Mouse (Mus musculus): Measurements from ENCODE around the gene Fblim1. TPM values are rescaled to one million over a fixed set of nuclear protein-coding genes. Genes with fewer than 3 reads are reported as not detected.

Fblim1 gene
- total and polyA plus RNA-seq, 2 experiments from 2014 or later = 57.5 to 61.5 TPM

DNA sequence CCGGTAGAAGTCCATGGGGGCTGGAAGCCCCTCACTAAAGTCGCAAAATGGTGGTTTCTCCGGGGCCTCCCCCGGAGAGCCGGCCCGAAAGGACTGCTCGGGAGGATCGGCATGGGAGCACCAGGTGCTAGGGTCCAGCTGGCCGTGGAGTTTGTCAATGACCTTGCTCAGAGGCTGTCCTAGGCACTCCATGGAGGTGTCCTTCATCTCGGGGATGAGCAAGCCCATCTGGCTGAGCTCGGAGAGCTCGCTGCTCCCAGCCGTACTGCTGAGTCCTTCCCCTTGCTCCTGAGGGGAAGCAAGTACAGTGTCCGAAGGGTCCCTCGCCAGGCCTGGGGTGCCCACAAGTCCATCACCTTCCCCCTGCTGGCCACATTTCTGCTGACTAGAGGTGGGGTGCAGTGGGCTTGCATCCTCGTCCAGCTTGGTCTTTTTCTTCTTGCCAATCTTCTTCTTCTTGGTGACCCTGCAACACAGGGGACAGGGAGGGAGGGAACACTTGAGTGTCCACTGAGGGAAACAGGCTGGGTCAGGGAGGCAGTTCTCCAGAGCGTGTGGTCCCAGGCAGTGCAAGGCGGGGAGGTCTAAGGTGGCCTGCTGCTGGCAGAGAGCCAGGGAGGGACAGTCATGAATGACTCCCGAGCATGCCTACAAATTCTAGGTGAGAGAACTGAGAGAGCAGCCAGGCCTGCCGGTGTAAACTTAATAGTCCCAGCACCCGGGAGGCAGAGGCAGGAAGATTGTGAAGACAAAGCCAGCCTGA, 26.4 kb upstream of the Fblim1 start:
- DNase-seq (ENCODE audit: low spot score) (no peak), ATAC-seq (ENCODE audit: insufficient read depth, low read depth) (no peak)
- H3K9me3 ChIP-seq (replicated peaks; ENCODE audit: control insufficient read depth, low read length) = no peaks in the 10 kb centered on the region
- no peak overlapping the region for H3K4me2 ChIP-seq (ENCODE audit: low read depth, low read length)
- H3K27me3 ChIP-seq (ENCODE audit: control insufficient read depth, insufficient read depth, low read length) = no peaks in the 10 kb centered on the region
- TF ChIP-seq EP300 (IDR thresholded peaks at IDR 0.05; ENCODE audit: low read depth) (no peak), CTCF (IDR thresholded peaks at IDR 0.05; ENCODE audit: low read depth) (no peak)
- no peak overlapping the region for H3K4me3 ChIP-seq (ENCODE audit: low read depth, low read length)
- no peak overlapping the region for H3K27ac ChIP-seq (ENCODE audit: low read depth)
- WGBS = 81% methylated on average over 21 of the region's 21 CpGs
- H3K36me3 ChIP-seq (replicated peaks; ENCODE audit: control insufficient read depth, insufficient read depth, low read length) = peaks cover 97% of the 10 kb centered on the region
- no peak overlapping the region for H3K9ac ChIP-seq (replicated peaks; ENCODE audit: low read depth, low read length)
- H3K4me1 ChIP-seq (ENCODE audit: control insufficient read depth, insufficient read depth) = no peaks in the 10 kb centered on the region

DNA sequence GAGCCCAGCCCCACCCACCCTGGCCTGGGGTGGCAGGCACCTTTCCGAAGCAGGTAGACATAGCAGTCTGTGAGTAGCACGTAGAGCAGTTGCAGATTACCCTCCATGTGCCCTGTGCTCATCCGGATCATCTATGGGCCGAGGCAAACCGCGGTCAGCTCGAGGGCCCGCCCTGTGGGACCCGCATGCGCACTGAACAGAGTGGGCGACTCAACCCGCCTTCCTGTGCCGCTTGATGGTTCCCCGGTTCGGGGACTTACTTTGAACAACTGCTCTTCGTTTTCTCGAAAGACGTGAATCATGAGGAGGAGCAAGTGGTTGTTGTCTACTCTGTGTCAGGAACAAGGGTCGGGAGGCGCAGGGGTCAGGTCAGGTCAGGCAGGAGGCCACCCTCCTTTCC, 25.4 kb upstream of the Fblim1 start:
- no peaks in the 10 kb centered on the region for H3K27me3 ChIP-seq (ENCODE audit: control insufficient read depth, insufficient read depth, low read length)
- no peak overlapping the region for H3K9ac ChIP-seq (replicated peaks; ENCODE audit: low read depth, low read length)
- H3K4me2 ChIP-seq (ENCODE audit: low read depth, low read length) = no peak overlapping the region
- H3K4me1 ChIP-seq (ENCODE audit: control insufficient read depth, insufficient read depth) = no peaks in the 10 kb centered on the region
- TF ChIP-seq CTCF (IDR thresholded peaks at IDR 0.05; ENCODE audit: low read depth) (no peak), EP300 (IDR thresholded peaks at IDR 0.05; ENCODE audit: low read depth) (no peak)
- H3K36me3 ChIP-seq (replicated peaks; ENCODE audit: control insufficient read depth, insufficient read depth, low read length) = peaks cover 95% of the 10 kb centered on the region
- DNase-seq (ENCODE audit: low spot score) = no peak
- no peaks in the 10 kb centered on the region for H3K9me3 ChIP-seq (replicated peaks; ENCODE audit: control insufficient read depth, low read length)
- H3K4me3 ChIP-seq (ENCODE audit: low read depth, low read length) = no peak overlapping the region
- 95% methylated on average over 20 of the region's 20 CpGs for WGBS
- H3K27ac ChIP-seq (ENCODE audit: low read depth) = no peak overlapping the region
- ATAC-seq (ENCODE audit: insufficient read depth, low read depth) = no peak

DNA sequence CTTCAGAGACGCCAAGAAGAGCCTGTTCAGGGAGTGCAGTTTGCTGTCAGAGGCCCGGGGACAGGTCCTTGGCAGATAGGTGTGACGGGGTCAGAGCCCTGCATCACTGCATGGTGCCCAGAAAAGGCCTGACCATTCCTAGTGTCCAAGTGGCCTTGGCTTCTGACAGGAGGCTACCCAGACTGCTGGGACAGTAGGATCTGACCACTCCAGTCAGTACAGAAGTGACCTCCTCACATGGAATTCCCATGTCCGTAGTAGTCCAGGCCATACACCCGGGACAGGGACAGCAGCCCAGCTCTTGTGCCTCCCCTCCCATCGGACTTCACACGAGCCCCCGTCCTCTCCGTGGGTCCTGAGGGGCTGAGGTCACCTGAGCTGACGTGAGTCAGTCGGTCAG, 24.1 kb upstream of the Fblim1 start:
- no peaks in the 10 kb centered on the region for H3K4me1 ChIP-seq (ENCODE audit: control insufficient read depth, insufficient read depth)
- H3K9me3 ChIP-seq (replicated peaks; ENCODE audit: control insufficient read depth, low read length) = no peaks in the 10 kb centered on the region
- DNase-seq (ENCODE audit: low spot score) (no peak), ATAC-seq (ENCODE audit: insufficient read depth, low read depth) (no peak)
- 88% methylated on average over 11 of the region's 11 CpGs for WGBS
- no peak overlapping the region for H3K9ac ChIP-seq (replicated peaks; ENCODE audit: low read depth, low read length)
- H3K4me3 ChIP-seq (ENCODE audit: low read depth, low read length) = no peak overlapping the region
- H3K36me3 ChIP-seq (replicated peaks; ENCODE audit: control insufficient read depth, insufficient read depth, low read length) = peaks cover 94% of the 10 kb centered on the region
- no peak overlapping the region for H3K27ac ChIP-seq (ENCODE audit: low read depth)
- TF ChIP-seq CTCF (IDR thresholded peaks at IDR 0.05; ENCODE audit: low read depth) (no peak), EP300 (IDR thresholded peaks at IDR 0.05; ENCODE audit: low read depth) (no peak)
- no peak overlapping the region for H3K4me2 ChIP-seq (ENCODE audit: low read depth, low read length)
- no peaks in the 10 kb centered on the region for H3K27me3 ChIP-seq (ENCODE audit: control insufficient read depth, insufficient read depth, low read length)

DNA sequence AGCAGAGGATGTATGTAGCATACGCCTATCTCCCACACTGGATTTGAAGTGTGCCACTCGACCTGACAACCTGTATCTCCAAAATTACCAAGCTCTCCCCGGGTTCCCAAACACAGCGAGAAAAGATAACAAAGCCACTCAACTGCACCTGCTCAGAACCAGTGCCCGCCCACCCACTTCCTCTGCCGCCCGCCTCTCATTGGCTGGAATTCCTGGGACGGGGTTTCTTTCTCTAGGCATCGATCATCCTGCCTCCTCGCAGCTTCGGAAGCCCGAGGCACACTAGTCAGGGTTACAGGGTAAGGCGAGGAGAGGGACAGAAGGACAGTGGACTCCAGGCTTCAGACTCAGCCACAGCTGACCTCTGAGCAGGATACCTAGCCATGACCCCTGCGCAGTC, 22.8 kb upstream of the Fblim1 start:
- TF ChIP-seq CTCF (IDR thresholded peaks at IDR 0.05; ENCODE audit: low read depth) = no peak
- no peak for TF ChIP-seq EP300 (IDR thresholded peaks at IDR 0.05; ENCODE audit: low read depth)
- no peaks in the 10 kb centered on the region for H3K9me3 ChIP-seq (replicated peaks; ENCODE audit: control insufficient read depth, low read length)
- H3K36me3 ChIP-seq (replicated peaks; ENCODE audit: control insufficient read depth, insufficient read depth, low read length) = peaks cover 82% of the 10 kb centered on the region
- no peak overlapping the region for H3K27ac ChIP-seq (ENCODE audit: low read depth)
- 67% methylated on average over 14 of the region's 14 CpGs for WGBS
- H3K9ac ChIP-seq (replicated peaks; ENCODE audit: low read depth, low read length) = no peak overlapping the region
- H3K4me2 ChIP-seq (ENCODE audit: low read depth, low read length) = no peak overlapping the region
- ATAC-seq (ENCODE audit: insufficient read depth, low read depth) (no peak), DNase-seq (ENCODE audit: low spot score) (no peak)
- H3K4me1 ChIP-seq (ENCODE audit: control insufficient read depth, insufficient read depth) = peaks cover under 1% of the 10 kb centered on the region
- no peak overlapping the region for H3K4me3 ChIP-seq (ENCODE audit: low read depth, low read length)
- no peaks in the 10 kb centered on the region for H3K27me3 ChIP-seq (ENCODE audit: control insufficient read depth, insufficient read depth, low read length)

DNA sequence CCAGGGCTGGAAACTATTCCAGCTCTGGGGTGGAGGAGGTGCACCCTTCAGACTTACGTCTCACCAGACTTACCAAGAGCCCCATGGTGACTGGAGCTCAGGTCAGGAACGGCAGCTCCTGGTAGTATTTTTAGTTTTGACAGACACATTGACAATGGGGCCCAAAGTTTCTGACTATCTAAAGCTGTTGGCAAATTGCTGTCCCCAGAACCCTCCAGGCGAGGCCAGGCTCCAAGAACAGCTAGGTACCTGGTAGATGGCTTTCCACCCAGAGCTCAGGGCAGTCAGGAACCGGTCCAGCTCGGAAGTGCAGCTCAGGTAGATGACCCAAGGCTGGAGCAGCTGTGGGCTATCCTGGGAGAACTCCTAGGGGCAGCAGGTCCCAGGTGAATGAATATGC, 21.6 kb upstream of the Fblim1 start:
- DNase-seq (ENCODE audit: low spot score) = no peak
- 53% methylated on average over 5 of the region's 5 CpGs for WGBS
- Histone ChIP-seq H3K9me3 (replicated peaks; ENCODE audit: control insufficient read depth, low read length) (no peaks in the 10 kb centered on the region), H3K27me3 (ENCODE audit: control insufficient read depth, insufficient read depth, low read length) (no peaks in the 10 kb centered on the region), H3K4me1 (ENCODE audit: control insufficient read depth, insufficient read depth) (peaks cover 8% of the 10 kb centered on the region), H3K4me3 (ENCODE audit: low read depth, low read length) (no peak overlapping the region), H3K36me3 (replicated peaks; ENCODE audit: control insufficient read depth, insufficient read depth, low read length) (peaks cover 70% of the 10 kb centered on the region), H3K9ac (replicated peaks; ENCODE audit: low read depth, low read length) (no peak overlapping the region), H3K4me2 (ENCODE audit: low read depth, low read length) (no peak overlapping the region), H3K27ac (ENCODE audit: low read depth) (no peak overlapping the region)
- no peak for ATAC-seq (ENCODE audit: insufficient read depth, low read depth)
- TF ChIP-seq EP300 (IDR thresholded peaks at IDR 0.05; ENCODE audit: low read depth) = no peak
- TF ChIP-seq CTCF (IDR thresholded peaks at IDR 0.05; ENCODE audit: low read depth) = no peak

Data from heart, postnatal 0 days (tissue).